Mouse (Mus musculus) cerebellum, postnatal 36 days (tissue): ENCODE data around the gene Cenpv.

Experiments
- DNase-seq, 2 experiments: peaks; one replicate each; pipeline ENCODE4 v3.0.0; 2021 to 2022; ENCODE audit warnings: mixed read lengths in 2 of 2

The Cenpv gene

DNA sequence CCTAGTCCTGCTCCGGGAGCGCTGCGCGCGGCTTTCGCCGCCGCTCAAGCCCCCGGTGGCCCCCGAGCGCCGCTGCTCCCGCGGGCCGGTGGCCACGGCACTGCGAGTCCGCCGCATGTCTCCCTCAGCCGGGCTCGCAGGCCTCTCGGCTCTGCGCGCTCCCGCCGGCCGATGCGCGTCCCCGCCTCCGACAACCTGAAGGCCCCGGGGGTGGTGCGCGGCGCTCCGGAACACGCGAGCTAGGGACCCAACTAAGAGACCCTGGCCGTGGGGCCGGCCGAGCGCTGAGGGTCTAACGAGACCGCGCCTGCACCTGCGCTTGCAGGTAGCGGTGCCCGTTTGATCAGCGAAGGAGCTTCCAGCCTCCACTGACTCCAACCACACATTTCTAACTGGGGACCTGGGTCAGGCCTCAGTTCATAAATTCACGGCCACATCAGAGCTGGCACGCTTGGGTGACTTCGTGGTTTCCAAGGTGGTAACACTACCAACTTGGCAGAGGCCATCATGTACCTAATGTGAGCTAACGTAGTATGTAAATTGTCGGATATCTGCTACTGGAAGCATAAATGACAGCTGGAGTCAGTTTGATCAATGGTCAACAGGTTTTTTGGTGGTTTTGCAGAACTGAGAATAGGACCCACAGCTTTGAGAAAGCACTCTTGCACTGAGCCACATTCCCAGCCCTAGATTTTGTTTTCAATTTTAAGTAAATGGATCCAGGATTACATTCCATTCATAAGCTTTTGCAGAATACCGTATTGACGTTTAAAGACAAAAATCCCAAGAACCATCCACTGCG lies at the start of gene Cenpv:
Gene Cenpv (minus strand): TSS at position 173 of the 802 bp plus-strand sequence.
- peak; percentile 84 to 85 for DNase-seq

GRCm38 (mm10) chr11:62587034-62587433 lies 48.0 kb upstream of the Cenpv start:
- no peak for DNase-seq

- no peak for DNase-seq
Observed at GRCm38 (mm10) chr11:62584671-62585206, 45.7 kb upstream of the Cenpv start.

DNA sequence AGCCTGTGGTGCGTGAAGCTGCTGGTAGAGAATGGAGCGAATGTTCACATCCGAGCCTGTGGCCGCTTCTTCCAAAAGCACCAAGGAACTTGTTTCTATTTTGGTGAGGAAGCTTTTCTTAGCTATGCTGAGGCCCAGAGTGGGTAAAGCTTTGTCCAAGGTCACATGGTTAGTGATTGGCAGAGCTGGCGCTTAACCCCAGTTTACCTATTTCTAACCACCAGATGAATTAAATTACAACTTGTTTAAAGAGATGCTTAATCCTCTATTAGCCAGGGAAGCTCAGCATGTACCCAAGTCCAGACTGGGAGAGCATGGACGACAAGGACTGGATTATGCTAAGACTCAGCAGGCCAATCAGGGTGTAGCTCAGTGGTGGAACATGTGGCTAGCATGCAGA lies 44.0 kb upstream of the Cenpv start:
- no peak for DNase-seq

DNA sequence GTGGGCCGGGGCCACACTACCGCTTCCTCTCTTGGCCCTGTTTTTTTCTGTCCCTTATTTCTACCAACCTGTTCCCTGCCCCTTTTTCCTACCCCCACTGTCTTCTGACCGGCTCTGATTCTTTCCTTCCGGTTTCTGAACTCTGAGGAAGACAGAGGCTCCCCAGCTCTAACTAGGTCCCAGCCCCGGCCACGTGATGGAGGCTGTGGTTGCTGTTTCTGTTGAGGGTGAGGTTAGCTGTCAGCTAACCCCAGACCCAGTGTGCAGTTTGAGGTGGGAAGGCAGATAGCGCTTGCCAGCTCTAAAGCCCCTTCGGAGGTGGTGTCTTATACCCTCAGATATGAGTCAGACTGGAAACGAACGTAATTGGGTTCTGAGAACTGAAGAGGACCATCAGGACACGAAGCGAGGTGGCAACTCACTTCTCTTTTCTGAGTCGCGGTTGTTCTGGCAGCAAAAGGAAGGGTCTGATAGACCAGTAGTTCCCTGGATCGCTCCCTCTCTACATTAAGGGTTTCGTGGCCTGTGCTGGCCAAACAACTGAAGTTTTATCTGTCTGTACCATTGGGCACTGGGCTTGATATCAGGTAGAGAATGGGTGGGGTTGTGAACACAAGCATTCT lies 37.6 kb upstream of the Cenpv start:
- DNase-seq: no peak

DNA sequence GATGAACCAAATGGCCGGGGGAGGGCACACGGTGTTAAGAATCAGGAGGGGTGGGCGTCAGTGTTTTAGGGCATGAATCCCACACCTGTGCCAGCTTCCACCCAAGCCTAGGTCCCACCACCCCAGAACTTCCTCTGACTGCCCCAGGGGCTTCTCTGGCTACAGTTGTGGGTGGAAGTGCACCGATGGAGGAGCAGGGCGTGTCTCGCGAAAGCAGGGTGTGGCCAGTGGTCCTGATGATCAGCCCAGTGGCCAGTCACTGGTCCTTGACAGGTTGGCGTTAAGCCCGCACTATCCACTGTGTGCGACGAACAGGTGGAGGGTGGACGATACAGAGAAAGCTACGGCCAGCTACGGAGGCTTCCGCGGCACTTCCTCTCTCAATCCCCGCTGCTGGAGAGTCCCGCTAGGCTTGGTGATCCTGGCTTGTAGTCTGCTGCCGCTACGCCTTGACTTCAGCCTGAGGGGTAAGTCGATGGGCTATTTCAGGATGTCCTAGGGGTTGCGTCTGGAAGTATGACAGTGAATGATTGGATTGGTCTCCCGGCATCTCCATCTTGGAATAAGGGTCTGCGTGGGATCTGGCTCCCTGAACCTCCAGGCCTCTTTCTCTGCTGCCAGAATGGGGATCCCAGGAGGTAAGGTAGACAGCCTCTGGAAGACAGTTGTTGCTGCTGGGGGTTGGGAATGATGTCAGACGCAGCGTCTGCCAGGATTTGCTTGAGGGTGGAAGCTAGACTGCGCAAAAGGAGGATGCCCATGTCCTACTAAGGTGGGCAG lies 36.8 kb upstream of the Cenpv start:
- peak; percentile 78 to 81 for DNase-seq

DNA sequence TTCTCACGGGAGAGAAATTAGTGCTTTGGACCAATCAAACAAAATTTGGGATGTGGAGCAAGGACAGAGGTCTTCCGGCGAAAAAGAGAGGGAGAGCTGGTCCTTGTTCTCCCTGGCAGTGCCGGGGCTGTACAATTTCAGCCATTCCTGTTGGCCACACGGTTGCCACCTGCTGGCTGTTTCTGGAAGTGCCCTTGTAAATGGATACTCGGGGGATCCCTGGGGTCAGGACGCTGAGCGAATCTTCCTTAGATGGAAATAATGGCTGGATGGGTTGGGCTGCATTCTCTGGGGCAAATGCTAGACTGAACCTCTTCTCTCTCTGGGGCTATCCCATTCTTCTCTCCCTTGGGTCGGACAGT lies 36.2 kb upstream of the Cenpv start:
- peak; percentile 91 to 97 for DNase-seq

DNA sequence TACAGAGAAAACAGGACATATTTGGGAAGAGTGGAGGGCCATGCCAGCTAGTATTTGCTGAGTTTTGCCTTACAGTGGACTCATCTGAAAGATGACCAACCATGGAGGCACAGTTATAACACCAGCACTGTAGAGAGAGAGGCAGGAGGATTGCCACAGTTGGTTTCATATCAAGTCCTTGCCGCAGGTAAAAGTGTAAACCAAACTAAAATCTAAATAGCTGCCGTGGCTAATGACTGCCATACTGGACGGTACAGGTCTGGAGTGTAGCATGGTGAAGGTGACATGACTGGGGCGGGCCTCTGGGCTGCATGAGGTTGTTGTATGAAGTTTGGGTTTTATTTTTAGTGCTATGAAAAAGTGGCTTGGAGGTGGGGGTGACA lies 35.6 kb upstream of the Cenpv start:
- no peak for DNase-seq

- no peak for DNase-seq
Observed at GRCm38 (mm10) chr11:62573959-62574702, 35.1 kb upstream of the Cenpv start, which contains the start of gene Trpv2. Gene Trpv2, plus strand, starts transcription at chr11:62574486.

GRCm38 (mm10) chr11:62568300-62568699 lies 29.2 kb upstream of the Cenpv start:
- no peak for DNase-seq

DNA sequence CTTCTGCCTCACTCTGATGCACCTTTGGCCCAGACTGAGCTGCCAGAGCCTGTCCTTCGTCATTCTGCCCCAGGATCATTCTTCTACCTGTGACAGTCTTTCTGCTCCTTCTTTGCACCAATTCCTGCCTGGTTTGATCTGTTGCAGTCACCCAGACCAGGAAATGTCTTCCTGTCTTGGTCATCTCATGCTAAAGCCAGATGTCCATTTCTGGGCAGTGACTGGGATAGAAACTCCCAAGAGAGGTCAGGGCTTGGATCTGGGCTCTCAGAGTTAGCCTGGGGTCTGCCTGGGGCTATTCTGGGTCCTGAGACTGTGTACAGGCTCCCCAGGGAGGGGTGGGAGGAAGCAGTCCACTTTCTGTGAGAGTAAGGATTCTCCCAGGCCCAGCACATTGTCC lies 27.1 kb upstream of the Cenpv start:
- DNase-seq: no peak

- no peak for DNase-seq
Observed at GRCm38 (mm10) chr11:62565747-62566146, 26.7 kb upstream of the Cenpv start.

DNA sequence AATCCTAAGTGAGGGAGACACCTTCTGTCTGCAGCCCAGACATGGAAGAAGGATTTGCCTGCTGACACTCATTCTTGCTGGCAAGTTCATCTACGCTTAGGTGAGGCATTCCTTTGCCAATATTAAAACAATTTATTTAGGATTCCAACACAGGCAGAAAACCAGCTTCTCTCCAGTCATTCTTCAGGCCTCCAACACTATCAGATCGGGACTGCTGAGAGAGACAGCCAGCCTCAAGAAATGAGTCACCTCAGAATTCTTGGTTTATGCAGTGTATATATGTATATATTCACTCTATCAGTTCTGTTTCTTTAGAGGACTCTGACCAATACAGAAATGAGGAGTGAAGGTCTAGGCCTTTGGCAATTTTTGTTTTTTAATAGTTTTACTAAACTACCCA lies 24.5 kb upstream of the Cenpv start:
- no peak for DNase-seq

DNA sequence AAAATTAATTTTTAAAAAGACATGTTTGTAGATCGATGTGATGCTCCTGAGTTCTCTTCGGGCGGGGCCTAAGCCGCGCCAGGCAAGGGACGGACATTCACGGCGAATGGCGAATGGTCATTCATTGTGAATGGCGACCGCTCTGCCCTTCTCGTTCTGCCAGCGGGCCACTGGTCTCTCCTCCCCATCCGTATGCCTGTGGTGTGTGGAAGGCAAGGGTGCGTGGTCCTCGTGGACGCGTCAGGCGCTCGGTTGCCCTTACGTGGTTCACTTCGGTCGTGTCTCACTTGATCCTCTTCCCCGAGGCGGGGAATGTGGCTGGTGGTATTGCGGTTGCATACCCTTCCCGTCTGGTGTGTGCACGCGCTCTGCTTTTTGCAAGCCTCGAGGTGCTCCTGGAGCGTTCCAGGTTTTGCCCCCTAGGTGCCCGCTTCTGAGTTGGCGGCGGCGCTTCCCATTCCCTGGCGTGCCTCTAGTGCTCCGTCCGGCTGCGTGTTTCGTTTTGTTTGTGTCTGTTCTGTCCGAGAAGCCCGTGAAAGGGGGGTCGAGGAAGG lies 21.5 kb upstream of the Cenpv start:
- peak in 1 of 2 experiments; percentile 14 for DNase-seq

DNA sequence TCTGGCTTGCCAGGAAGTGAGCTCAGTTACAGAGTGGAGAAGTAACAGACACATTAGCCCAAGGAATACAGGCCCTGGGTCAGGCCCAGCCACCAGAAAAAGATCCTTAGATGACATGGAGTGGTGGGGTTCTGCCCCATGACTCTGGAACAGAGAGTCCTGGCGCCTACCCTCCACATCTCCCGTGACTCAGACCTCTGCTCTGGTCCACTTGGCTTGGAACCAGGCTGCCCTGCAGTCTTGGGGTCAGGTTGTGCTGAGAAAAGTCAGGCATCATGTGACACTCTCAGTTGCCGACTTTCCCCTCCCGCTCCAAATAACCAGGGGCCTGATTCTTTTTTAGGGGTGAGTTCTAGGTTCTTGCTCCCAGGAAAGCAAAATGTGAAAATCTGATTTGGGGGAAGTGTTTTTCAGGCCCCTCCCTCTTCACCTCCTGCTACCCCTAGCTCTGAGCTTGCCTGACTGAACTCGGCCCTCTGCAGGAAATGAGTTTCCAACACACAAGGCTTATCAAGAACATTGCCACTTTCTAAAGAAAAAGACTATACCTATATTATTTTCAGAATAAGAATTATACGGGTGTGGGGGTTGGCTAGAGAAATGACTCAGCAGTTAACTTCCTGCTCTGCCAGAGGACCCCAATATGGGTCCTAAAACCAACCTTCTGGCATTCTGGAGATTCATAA lies 20.0 kb upstream of the Cenpv start:
- no peak for DNase-seq

- DNase-seq: no peak
Observed at GRCm38 (mm10) chr11:62558152-62558551, 19.1 kb upstream of the Cenpv start.

DNA sequence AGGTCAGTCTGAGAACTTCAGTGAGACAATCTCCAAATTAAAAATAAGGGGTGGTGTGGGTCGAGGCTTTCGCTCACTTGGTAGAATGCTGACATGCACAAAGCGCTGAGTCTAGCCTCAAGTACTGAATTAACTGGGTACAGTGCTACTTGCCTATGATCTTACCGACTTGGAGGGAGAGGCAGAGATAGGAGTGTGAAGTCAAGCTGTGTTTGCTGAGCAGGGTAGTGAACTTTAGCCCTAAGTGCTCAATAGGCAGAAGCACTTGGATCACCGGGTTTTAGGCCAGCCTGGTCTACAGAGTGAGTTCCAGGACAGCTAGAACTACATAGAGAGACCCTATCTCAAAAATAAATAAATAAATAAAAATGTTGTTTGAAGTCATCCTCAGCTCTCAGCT lies 18.1 kb upstream of the Cenpv start:
- DNase-seq: no peak

GRCm38 (mm10) chr11:62555896-62556412 lies 16.9 kb upstream of the Cenpv start:
- DNase-seq: no peak

GRCm38 (mm10) chr11:62554934-62555517 lies 16.0 kb upstream of the Cenpv start:
- DNase-seq: no peak

GRCm38 (mm10) chr11:62554163-62554855 lies 15.2 kb upstream of the Cenpv start:
- DNase-seq: no peak
